Mouse (Mus musculus): ENCODE data around the gene Cacna1c. TPM values are rescaled to one million over a fixed set of nuclear protein-coding genes. Genes with fewer than 3 reads are reported as not detected.

Cacna1c gene
- total RNA-seq, 2 experiments from 2014 or later: 66.4 to 84.0 TPM

DNA sequence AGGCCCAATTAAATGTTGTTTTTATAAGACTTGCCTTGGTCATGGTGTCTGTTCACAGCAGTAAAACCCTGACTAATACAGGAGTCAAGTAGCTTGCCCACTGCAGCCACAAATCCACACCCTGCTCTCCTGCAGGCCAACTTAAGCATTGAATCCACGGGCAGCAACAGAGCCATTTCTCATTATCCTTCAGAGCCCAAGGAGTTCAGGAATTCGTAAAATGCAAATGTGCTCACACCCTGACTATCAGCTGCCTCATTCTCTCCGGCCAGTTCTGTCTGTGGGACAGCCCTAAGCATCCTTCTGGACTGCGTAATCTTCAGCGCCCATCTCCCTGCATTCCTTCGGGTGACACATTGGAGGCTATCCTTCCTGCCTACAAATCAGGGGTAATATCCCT lies 425.8 kb downstream of the Cacna1c start:
- DNase-seq (ENCODE audit: low spot score in 2 of 2): no peak

DNA sequence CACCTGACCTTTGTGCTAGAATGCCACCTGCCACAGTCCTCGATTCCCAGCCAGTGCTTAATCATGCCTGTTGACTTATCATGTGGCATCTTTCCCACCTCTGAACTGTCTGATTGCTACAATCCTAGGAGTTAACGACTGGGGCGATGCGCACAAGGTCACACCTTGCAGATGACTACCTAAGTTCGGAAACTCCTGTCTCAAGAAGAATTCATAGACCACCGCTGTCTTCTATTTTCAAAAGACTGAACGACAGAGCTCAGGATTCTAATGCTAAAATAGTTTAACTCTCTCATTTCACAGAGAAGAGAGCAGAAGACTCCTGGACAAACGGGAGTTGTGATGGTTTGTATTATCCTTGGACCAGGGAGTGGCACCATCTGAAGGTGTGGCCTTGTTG lies 426.4 kb downstream of the Cacna1c start:
- DNase-seq (ENCODE audit: low spot score in 2 of 2): no peak

DNA sequence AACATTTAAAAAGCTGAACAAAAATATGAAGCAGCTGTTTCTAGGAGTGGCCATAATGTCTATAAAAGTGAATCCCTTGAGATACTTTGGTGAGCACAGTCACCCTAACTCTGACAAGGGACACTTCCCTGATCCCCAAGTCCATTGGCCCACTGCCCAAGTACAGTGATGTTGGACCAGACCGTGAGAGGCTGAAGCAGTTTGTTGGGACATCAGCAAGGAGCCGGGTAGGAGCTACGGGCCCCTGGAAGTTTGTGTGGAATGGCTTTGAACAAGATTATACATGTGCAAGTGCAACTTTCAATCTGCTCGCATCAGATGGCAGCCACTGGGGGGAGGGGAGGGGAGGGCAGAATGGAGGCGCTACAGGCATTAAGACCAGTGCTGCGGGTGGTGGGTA lies 428.5 kb downstream of the Cacna1c start:
- no peak for DNase-seq (ENCODE audit: low spot score in 2 of 2)

DNA sequence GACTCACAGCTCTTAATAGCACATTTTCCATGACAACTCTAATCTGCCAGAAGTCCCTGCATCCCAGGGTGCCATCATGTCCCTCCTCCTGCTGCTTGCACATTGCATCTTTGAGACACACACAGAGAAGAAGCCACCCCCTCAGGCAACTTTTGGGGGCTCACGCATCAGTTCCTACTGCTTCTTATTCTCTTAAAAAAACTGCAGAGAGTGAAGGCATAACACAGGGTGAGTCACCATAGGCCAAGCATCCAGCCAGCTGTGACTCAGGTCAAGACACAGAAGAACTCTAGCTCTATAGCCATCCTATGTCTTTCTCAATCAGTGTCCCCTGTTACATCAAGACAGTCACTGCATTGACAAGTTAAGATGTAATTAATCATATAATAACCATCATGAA lies 431.0 kb downstream of the Cacna1c start:
- DNase-seq (ENCODE audit: low spot score in 2 of 2): no peak

DNA sequence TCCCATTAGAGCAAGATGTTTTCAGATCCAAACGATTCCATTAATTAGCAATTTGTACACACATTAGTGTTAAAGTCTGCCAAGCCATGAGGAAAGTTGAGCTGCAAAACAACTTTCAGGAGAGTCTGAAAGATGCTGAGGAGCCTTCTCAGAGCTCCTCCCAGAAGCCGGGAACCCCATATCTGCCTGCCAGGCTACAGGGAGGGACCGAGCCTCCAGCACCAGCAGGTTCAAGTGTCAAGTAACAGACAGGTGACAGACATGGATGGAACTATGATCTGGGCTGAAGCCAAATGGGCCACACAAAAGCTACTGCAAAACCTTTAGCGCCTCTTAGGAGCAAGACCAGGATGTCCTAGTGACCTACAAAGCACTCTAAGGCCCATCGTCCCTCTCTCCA lies 437.2 kb downstream of the Cacna1c start:
- DNase-seq (ENCODE audit: low spot score in 2 of 2): no peak

DNA sequence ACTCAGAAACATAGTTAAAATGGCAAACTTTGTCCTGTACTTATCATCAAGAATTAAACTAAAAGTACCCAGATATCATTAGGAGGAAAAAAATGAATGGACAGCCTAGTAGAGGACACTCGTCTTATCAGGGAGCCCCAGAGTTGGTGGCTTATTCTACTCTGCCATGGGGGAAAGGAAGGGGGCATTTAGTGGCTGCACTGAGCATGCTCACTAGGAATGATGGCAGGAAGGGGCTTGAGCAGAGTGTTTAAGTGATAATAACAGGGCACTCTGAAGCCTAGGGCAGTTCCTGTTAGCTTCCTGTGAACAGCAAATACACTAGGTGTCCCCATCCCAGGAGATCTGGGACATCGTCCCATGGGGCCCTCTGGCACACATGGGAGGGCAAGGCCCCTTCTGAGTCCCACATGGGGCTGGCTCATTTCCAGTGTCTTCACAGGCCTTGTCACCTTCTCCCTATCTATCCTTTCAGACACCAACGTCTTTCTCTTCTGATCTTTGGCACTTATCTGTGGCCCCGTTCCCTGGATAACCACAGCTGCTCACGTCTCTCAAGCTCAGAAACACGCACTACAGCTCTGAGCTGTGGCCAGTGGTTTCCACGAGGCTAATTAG lies 437.8 kb downstream of the Cacna1c start:
- no peak for DNase-seq (ENCODE audit: low spot score in 2 of 2)

DNA sequence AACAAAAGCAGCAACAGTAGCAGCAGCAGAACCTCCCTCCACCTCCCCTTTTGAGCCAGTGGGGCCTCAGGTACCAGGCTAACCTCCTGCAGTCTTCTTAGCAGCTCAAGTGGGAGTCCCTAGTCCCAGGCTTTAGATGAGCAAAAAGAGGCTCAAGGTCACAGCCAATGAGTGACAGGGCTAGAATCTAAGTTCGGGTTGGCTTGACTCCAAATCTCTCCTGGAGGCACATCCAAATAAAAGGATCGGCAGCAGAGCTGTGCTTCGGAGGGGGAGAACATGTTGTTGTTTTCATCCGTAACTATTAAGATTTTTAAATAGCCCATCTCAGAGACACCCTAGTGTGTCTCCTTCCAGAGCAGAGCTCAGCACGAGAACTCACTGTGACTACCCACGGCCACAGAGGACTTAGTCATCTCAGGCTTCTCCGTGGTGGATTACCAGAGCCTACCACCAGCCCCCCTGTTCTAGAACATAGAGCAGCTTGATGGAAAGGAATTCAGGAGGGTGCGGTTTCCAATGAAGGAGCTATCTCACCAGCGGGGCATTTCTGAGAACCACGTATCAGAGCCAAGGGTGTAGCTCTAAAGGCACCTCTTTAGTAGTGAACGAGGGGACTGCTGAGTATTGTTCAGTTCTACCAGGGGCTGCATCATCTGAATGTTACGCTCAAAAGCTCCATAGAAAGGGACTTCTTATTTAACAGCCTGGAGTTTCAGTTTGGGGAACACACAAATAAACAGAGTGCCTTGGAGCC lies 438.5 kb downstream of the Cacna1c start:
- DNase-seq (ENCODE audit: low spot score in 2 of 2): no peak

DNA sequence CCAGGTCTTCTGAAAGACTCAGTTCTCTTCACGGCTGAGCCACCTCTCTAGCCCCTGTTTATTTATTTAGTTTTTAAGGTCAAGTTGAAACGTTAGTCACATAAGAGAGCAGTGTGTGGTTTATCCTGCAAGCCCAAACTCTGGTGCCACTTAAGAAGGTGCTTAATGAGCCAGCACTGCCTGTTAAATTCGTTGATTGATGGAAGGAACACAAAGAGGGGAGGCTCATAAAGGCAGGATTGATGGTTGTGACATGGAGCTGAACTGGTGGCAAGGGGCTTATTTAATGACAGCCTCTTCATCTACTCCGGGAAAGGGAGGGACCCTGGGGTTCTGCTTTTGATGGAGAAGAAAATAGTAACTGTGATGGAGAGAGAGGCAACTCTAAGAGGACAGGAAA lies 439.7 kb downstream of the Cacna1c start:
- no peak for DNase-seq (ENCODE audit: low spot score in 2 of 2)

DNA sequence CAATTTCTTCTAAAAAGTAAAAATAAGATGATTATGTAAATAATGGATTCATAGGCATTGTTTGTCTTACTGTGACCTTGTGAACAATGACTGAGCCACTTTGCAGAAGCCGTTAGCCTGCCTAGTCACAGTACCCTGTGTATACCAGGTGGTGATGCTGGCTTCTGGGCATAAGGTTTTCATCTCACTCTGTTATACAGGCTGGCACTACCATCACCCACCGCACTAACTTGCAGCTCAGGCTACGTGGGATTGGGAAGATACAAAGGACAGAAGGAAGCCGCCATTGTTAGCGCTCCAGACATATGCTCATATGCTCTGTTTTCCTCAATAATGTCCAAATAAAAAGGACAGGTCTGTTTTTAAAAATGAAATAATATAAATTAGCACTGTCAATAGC lies 440.4 kb downstream of the Cacna1c start:
- no peak for DNase-seq (ENCODE audit: low spot score in 2 of 2)

DNA sequence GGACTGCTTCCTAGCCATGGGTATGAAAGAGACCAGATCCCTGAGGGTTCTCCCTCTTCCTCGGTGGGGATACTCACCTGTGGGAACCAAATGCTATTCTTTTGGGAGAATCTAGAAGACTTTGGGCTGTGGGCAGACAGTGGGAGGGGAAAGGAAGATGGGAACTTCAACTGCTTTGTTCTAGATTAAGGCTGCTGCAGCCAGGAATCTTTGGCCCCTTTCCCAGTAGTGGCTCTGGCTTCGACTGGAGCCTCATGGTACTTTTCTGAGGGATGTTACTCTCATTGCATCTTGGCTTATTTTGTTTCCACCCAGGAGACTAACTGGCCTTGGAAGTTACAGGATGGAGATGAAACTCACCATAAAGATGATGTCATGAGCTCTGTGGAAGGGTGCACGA lies 441.8 kb downstream of the Cacna1c start:
- DNase-seq (ENCODE audit: low spot score in 2 of 2): no peak

DNA sequence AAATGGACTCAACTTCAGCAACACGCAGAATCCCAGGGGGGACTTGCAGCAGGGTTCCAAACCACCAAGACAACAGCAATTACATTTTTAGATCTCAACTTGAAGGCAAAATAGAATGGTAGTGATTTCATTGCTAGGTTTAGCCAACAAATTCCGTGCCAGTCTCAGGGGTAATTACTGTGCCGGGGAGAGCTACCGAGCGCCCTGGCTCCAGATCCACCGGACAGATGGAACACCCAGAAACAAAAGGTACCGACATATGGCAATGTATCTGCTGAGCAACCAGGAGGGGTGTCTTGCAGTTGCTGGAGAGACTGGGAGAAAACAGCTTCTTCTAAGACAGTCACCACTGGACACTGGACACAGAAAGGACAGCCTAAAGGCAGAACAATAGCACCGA lies 442.4 kb downstream of the Cacna1c start:
- no peak for DNase-seq (ENCODE audit: low spot score in 2 of 2)

DNA sequence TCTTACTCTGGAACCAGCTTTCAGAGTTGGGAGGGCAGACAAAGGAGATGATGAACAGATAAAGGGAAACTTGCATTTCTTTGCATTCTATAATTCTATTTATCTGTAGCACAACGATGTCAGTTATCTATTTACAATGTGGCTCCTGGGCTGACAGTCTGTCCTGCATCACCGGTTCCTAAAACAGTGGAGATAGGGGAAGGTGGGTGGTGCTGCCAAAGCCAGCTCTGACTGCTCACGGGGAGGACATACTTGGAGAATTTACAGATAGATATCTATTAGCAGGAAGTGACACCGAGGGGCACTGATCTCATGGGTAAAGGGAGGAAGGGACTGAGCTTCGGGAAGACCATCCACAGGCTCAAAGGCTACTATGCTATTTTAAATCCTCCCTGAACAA lies 443.2 kb downstream of the Cacna1c start:
- no peak for DNase-seq (ENCODE audit: low spot score in 2 of 2)

DNA sequence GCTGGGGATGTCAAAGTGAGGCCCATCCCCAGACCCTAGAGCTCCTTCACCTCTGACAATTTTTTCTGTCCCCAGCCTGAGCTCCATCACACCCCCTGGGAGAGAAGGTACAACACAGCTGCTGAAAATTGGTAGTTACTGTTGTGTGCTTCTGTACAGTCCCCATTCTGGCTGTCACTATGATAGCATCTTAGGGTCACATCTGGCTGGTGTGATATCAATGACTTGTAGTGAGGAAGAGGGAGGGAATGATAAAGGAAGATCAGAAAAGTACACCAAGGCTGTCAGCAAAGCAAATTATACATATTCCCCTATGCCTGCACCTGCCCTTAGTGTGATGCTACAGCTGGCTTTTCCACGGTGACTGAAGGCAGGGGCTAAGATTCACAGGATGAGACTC lies 446.9 kb downstream of the Cacna1c start:
- no peak for DNase-seq (ENCODE audit: low spot score in 2 of 2)

DNA sequence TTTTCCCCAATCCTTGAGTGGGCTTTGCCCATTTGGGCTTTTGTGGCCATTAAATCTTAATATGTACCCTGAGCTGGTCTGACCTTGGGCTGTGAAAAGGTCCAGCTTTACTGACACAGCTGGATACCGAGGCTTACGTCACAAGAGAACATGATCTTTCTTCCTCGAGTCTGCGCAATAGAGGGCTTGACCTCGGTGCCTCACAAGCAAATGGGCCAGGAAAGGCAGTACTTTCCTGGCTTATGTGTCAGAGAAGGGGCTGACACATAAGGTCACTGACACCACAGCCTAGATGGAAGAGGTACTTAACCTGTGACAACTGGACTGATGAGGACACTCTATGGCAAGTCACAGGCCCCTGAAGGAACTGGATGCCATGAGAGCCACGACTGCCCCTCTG lies 453.5 kb downstream of the Cacna1c start:
- no peak for DNase-seq (ENCODE audit: low spot score in 2 of 2)

DNA sequence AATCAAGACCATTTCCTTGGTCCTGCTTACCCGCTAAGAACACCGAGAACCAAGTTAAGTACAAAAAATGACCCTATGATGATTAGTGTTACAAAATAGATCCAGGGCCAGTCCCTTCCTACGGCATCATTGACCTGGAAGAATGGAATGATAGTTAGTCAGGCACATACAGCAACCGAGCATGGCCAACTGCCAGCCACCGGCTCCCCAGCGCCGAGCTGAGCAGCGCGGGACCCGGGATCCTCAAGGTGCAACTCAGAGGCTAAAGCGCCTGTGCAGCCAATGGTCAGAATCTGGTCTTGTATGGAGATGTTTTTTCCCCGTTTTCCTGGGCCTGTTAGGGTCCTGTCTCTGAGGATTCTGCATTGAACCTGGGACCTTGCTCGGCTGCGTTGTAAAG lies 454.4 kb downstream of the Cacna1c start:
- no peak for DNase-seq (ENCODE audit: low spot score in 2 of 2)

DNA sequence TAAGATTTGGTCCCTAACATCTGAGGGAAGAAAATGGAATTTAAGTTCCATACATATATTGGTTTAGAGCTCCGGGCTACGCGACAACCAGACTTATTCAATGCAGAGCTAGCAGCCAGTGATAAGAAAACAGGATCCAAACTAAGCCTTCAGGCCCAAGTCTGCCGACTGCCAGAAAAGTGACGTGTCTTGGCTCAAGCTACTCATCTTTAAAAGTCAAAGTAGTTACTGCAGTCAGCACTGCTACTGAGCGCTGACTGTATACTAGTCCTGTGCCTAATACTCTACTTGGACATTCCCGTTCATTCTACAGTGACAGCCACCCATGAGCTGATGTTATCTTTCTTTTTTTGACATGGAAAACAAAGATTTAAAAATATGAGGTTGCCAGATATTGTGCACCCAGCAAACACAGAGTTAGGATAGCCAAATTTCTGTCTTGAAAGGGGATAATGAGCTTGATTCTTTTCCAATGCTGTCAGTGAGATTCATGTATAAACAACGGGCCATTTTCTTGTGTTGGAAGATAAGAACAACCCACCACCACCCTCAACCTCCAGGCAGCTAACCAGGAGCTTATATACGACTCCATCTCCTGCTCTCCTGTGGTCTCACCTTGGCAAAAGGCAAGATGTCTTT lies 456.1 kb downstream of the Cacna1c start:
- DNase-seq (ENCODE audit: low spot score in 2 of 2): no peak

DNA sequence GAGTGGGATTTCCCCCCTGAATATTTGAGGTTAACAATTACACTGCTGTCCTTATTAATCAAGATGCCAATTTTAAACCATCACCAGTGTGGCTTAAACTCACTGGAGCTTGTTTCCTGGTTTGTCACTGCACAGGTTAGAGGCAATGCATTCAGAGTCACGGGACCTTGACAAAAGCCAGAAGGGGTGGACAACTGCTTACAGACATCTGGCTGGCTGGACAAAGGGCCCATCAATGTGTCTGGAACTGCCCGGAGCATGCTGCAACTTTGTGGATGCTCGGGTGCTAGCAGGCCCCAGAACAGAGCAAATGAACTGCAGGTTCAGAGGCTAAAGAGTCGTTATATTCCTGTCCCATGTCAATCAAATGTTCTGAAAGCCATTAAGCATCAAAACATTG lies 456.9 kb downstream of the Cacna1c start:
- DNase-seq (ENCODE audit: low spot score in 2 of 2): no peak

DNA sequence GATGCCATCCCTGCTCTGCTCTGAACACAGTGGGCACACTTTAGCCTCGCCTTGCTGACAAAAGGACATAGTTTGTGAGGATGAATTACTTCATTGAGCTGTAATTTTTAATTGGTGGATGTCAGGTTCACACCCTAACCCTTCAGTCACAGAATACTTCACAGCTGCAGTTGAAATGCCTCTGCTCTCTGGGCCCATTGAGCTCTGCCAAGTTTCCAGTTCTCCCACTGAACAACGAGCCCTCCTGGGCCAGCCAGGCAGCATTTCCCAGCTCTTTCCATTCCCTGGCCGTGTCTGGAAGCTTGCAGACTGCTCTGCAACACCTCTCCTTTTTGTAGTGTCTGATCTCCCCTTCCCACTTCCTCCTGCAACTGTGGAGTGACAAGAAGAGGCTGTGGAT lies 457.6 kb downstream of the Cacna1c start:
- DNase-seq (ENCODE audit: low spot score in 2 of 2): no peak

DNA sequence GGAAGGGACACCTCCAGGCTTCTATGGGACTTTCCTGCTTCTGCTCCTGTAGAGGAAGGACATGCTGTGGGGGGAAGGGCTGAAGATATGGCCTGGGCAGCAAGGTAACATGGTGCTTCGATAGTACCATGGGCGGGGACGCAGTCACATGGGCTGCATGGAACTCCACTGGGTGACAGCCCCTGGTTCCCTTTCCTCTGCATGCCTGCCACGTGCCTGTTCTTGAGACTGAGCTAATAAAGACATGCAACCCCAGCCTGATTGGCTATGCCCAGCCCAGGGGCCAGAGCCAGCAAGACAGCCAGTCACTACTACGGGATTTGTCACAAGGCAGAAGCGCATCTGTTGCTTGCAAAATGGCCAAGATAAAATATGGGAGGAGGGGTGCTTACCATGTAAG lies 459.1 kb downstream of the Cacna1c start:
- DNase-seq (ENCODE audit: low spot score in 2 of 2): no peak

DNA sequence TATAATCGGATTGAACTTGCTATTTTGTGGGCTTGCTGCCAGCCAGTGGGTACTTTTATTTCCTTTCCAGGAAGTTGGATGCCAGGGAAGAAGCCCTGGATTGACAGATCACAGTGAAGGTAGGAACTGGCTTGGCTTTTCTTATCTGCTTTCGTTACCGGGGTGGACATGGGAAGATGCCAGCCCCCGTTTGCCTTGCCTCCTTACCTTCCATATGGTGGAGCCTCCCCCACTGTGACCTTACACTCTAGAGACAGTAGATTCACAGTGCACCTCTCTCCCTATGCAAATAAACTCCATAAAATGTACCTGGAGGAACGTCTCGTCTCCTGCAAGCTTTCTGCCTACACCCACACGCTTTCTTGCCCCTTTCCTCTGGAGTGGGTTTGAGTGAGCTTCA lies 459.7 kb downstream of the Cacna1c start:
- DNase-seq (ENCODE audit: low spot score in 2 of 2): no peak

DNA sequence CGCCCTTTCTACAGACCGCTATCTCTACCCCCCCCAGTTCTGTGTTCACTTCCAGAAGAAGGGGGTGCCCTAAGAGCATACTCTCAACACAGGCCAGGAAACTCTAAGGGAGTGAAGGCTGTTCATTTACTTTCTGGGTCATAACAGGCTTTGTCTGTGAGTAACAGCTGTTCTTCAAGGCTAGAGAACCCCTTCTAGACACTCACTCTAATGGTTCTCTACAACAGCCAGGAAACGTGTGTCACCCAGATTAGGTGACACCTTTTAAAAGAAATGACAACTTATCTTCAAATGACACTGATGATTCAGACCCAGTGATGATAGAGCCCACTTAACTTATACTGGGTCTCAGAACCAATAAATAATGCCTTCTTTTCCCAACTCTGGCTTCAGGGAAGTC lies 461.1 kb downstream of the Cacna1c start:
- DNase-seq (ENCODE audit: low spot score in 2 of 2): no peak

DNA sequence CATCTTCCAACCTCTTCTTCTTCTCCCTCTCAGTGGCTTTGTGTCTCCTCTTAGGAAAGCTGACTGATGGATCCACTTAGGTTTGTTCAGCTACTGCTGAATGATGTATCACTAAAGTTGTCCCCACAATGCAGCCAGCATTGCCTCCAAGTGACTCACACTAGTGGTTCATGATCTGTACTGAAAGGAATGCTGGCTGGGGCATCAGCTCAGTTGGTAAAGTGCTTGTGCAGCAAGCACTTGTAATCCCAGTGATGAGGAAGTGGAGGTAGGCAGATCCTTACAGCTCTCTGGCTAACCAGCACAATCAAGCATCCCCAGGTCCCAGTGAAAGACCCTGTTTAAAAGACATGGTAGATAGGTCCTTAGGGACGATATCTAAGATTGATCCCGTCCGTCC lies 464.3 kb downstream of the Cacna1c start:
- DNase-seq (ENCODE audit: low spot score in 2 of 2): no peak

DNA sequence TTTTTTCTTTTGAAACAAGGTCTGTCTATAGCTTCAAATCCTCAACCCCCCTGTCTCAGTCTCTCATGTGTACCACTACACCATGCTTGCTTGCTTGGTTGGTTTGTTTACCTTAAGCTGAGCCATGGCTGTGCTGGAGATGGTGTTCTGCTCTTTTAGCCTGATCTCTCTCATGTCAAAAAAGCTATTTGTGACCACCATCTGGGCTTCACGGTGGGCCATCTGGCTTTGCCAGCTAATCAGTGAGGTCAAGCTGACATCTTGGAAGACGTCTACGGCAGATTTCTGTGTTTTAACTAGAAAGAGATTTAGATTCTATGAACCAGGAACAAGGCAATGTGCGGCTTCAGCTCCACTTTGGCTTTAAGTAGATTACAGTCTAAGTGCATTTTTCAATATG lies 471.3 kb downstream of the Cacna1c start:
- DNase-seq (ENCODE audit: low spot score in 2 of 2): no peak

Measured in adrenal gland, adult 18-20 months (tissue).